Mouse (Mus musculus) inflammation-experienced regulatory T-cells, adult 6 months (primary cell): ENCODE data around the gene Supt4a. TPM values are rescaled to one million over a fixed set of nuclear protein-coding genes. Genes with fewer than 3 reads are reported as not detected.

Experiments
- ATAC-seq: one replicate; pipeline ENCODE4 v1.8.0; 2017
- polyA plus RNA-seq, 3 experiments: library from polyadenylated mRNA; unstranded; fragments of 100-300 nt; shearing (Covaris generic); gene quantifications; one replicate each; pipeline ENCODE4 v1.2.1; 2017

Gene Supt4a
- polyA plus RNA-seq, result 100 to 1,000 TPM; 357 to 377 (median 371) TPM

DNA sequence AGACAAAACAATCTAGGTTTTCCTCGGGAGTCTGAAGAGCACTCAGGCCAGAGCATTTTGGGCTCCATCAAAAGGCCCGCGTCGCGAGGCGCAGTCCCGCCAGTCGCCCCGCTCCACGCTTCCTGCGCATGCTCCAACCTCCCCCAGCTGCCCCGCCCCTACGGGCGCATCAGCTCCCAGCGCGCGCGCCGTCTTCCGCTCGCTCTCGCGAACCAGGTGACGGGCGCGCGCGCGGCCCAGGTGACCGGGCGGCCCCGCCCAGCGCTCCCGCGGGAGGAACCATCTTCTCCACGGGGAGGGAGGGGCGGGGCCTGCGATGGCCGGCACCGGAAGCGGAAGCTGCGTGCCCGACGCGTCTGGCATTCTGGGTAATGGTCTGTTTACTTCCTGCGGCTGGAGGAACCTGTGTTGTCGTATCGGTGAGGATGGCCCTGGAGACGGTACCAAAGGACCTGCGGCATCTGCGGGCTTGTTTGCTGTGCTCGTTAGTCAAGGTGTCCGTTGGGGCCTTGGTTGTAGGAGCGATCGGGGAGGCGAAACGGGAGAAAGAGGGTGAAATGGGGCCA lies at the start of gene Supt4a:
TSS of gene Supt4a (plus strand) at position 378 of the 566 bp plus-strand sequence.
- ATAC-seq, result peak; percentile 67

DNA sequence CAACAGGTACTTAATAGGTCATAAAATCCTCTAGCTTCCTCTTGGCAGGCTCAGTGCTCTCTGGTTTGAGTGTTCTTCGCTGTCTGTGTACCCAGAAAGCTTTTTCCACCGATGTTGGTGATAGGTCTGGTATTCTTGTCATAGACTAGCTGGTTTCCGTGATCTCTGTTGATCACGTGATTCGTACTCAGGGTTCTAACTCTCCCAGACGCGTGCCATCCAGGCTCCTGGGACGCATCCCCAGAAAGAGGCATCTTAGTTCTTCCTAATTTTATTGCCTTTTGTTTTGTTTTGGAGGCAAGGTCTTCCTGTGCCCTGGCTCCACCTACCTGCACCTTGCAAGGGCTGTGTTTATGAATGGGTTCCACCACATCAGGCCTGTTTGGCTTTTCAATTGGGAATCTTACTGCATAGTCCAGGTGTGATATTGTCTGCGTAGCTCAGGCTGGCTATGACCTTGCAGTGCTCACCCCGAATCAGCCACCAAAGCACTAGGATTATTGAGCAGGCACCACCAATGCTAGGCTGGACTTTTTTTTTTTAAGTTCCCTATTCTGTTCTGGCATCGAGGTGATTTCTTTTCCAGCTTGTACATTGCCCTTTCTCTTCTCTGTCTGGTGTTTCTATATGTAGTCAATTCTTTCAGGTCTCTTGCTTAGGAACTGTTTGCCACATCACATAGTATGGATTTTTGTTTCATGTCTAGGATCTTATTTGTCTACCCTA lies 48.7 kb upstream of the Supt4a start:
- ATAC-seq, result no peak

DNA sequence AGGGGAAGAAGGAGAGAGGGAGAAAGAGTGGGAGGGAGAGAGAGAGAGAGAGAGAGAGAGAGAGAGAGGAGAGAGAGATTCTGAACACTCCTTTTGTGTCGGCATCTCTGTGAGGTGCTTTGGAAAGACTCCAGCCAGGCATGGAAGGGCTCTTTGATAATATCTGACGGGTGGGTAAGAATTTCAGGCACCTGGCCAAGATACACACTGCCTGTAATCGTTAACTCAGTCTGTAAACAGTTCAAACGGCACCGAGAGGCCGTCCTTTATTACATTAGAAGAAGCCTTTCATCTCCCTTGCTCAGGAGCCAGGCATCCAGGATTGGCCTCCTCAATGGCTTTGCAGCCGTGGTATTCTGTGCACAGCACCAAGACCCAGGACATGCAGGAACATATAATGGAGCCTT lies 47.9 kb upstream of the Supt4a start:
- ATAC-seq, result no peak

DNA sequence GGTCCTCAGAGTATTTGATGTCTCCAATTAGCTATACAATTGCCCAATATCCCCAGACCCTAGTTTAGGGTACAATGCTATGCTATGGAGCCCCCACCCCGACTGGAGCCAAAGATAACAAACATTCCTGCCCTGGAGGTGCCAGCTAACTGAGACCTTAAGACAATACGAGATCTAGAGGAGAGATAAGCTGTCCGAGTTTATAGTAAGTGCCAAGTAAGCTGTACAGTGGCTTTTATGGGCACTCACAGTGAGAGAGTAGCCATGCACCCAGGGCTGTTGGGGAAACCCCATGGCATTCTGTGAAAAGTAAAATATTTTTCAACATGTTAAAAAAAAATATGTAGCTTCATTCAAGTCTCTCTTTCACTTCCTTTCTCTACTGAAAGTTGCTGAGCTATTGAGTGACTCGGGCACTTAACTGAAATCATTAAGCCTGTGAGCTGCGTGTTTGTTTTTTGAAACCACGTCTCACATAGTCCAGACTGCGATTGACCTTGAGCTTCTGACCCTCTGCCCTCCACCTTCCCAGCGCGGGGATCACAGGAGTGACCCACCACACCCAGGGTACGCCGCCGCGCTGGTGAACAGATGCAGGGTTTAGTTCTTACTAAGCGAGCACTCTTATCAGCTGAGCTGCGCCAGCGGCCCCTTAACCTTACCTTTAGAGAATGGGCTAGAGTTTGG lies 47.2 kb upstream of the Supt4a start:
- ATAC-seq, result peak; percentile 66

DNA sequence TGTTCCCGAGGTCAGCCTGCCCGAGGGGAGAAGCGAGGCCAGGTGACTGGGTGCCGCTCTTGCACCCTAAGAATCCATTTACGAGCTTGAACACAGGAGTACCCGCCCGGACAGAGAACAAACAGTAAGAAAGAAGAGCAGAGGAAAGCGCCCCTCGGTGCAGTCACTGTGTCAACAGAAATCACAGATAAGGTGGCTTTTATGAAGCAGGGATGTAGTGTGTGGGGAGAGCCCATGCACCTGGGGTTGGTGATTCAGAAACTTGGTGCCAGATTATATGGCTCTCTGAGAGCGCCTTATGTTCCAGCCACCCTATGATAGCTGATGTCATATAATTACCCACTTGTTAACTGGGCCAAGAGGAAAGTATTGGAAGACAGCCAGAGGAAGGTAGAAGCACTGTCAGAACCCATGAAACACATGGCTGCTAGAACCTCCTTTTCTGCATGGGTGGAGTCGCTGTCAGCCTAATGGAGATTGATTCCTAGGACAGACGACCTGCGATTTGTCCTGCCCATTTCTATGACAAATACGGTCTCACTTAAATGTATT lies 40.1 kb upstream of the Supt4a start:
- ATAC-seq, result no peak

DNA sequence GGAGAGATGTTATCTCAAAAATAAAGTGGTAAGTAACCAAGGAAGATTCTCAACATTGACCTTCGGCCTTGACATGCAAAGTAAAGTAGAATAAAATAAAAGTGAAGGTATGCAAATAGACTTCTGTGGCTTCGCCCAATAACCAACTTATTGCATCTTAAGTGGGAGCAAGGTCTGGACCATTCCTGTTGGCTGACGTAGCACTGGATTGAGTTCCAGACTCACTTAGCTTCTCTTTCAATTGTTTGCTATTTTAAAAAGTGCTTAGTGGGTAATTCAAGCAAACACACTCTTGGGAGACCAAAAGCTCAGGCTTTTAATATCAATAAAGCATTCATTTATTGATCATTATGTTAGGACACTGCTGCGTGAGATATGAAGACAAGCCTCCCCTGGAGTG lies 39.2 kb upstream of the Supt4a start:
- no peak for ATAC-seq

DNA sequence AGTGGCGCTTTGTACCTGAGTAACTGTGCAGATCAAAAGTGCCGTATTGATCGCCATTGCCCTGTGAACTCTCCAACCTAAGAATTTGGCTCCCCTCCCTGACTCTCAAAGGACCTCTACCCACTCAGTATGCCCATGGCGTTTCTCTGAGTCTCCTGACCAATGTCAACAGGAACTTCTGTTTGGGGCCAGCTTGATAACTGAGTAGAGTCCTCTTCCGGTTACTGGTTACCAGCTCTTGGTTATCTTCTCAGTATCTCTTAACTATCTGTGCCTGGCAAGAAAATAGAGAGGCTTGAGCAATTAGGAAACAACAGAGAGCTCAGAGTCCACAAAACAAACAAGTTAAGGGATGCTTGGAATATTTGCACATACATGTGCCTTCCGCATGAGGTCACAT lies 36.2 kb upstream of the Supt4a start:
- ATAC-seq, result no peak

DNA sequence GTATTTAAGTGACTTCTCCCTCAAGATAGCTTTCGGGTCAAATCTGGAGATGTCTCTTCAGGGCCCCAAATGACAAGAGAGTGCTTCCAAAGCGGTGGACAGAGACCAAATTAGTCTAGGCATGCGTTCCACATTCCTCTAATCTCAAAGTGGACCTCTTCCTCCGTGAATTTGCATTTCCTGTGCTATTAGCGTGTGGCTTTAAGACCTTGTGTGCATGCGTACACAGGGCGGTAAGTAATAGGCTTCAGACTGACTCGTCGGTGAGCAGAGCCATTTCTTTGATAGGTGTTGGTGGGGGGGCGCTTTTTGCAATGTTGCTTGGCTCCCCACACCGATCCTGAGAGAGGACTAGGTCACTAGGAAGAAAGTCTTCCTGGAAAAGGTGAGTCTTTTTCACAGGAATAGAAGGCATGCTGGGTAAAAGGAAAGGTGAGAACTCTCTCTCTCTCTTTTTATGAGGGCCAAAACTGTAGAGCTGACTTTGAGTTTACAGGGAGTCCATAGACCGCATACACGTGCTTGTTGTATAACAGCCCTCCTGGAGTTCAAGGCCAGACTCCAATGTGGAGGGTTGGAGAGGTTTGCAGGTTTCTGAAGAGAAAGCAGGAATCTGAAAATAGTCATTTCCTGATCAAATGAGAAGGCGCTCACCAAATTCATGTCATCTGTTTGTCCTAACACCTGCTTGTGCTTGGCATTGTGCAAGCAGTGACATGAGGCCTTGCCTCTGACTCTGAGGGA lies 35.3 kb upstream of the Supt4a start:
- peak; percentile 48 for ATAC-seq

DNA sequence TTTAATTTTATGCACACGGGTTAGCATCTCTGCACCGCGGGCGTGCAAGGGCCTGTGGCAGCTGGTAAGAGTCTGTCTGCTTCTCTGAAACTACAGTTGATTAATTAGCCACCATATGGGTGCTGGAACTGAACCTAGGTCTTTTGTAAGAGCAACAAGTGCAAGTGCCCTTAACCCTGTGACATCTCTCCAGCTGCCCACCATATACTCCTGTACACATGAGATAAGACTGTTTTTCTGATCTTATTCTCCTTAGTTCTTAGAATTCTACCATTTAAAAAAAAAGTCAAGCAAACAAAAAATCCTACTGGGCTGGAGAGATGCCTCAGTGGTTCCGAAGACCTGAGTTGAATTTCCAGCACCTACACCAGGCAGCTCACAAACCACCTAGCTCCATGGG lies 33.7 kb upstream of the Supt4a start:
- ATAC-seq, result no peak

DNA sequence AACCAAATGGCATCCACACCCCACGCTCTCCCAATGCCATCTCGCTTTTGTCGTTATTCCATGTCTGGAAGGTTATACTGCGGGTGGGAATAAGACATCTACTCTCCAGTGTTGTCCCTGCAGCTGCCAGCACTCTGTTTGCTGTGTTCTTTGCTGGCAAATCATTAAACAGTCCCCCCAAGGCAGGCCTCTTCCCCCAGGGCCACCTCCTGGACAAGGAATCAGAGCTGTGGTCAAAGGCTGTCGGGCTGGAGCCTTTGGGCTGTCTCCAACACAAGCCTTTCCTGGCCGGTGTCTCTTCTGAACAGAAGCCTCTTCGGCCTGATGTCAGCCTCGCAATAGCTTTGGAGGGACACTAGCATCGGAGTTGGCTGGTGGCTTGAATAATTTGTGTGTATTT lies 33.1 kb upstream of the Supt4a start:
- no peak for ATAC-seq

DNA sequence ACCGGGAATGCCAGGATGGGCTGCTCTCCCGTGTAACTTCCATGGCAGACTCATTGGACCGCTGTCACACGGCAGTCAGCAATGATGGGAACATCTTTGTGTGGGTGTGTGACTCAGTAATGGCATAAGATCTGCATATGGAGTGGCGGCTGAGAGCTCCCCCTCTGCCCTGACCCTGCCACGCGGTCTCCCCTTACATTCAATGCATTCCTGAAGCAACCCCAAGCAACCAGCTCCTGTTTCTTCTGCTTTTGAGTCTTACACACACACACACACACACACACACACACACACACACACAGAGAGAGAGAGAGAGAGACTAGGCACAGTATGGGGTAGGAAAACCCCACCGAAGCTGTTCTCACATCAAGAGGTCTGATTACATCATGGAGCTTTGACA lies 29.8 kb upstream of the Supt4a start:
- no peak for ATAC-seq

DNA sequence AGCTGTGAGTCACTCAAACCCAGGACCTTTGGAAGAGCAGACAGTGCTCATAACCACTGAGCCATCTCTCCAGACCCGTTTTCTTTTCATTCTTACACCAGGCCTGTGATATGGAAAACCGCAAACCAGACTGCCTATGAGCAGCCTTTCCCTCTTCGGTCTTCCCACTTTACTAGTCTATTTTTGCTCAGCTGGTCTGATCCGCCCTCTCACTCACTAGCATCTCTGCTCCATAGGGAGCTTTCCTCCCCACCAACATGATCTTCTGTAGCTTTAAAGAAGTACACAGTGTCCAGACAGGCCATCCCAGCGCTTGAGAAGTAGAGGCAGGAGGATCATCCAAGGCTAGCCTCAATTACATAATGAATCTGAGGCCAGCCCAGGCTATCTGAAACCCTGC lies 28.4 kb upstream of the Supt4a start:
- ATAC-seq, result no peak

DNA sequence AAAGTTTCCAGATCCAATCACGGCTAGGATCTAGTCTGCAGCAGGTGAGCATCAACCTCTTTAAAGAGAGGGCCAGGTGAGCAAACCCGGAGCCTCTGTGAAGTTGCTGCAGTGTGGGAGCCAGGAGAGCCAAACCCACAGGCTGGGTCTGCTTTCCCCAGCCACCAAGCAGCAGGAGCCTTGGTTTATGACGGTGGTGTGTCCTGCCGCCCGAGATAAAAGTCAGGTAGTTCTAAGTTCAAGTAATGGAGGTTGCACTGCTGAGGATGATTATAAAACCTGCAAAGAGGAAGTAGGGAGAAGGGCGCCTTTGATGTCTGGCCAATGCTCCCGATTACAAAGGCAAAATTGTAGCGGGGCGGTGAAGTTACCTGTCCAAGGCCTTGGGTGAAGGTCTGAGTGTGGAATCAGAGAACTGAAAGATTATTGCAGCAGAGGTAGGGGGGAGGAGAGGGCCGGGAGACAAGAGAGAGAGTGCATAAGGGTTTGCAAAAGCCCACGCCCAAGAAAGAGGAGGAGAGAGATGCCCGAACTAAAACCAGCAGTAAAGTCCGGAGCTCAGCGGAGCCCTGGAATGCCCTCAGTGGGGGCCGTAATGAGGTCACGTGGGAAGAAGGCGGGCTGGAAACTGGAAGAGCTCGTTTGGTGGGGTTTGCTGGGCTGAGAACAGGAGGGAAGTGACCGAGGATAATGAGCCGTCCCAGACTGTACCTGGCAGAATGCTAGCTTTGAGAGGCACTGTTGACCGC lies 27.7 kb upstream of the Supt4a start:
- ATAC-seq, result no peak

DNA sequence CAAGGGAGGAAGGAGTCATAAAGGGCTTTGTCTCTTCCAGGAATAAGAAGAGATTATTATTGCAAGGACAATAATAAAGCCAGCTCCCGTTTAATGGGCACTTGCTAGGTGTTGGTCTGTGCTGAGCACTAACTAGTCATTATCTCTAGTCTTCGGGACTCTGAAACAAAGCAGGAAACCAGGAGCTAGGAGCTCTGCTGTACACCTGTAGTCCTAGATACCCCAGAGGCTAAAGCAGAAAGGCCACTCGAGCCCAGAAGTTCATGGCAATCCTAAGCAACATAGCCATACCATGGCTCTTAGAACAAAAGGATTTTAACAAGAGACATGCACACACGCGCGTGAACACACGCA lies 27.1 kb upstream of the Supt4a start:
- ATAC-seq, result no peak

DNA sequence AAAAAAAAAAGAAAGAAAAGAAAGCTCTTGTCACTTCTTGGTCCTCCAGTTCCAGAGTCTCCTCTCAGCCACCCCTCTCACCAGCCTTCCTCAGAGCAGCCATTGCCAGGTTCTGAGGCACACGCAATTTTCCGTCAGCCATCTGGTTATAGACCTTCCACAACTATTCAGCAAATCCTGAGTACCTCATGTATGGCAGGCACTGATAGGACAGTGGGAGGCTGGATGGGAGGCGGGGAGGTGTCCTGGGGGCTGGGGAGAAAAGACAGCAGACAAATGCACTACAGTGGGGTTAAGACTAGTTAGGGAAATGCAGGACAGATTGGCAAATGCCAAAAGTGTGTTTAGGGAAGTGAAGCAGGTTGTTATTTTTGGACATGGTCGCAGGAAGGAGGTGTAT lies 25.2 kb upstream of the Supt4a start:
- no peak for ATAC-seq

DNA sequence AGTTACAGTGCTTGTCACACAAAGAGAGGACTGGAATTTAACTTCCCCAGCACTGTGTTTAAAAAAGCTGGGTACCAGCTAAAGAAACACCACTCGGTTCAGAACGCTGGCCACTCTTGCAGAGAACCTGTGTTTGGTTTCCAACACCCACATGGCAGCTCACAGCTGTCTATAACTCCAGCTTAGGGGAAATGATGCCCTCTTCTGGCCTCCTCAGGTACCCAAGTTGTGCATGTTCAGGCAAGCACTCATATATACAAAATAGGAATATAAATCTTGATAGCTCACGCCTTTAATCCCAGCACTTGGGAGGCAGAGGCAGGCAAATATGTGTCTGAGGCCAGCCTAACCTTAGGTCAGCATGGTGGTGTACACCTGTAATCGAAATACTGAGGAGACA lies 21.4 kb upstream of the Supt4a start:
- ATAC-seq, result no peak

DNA sequence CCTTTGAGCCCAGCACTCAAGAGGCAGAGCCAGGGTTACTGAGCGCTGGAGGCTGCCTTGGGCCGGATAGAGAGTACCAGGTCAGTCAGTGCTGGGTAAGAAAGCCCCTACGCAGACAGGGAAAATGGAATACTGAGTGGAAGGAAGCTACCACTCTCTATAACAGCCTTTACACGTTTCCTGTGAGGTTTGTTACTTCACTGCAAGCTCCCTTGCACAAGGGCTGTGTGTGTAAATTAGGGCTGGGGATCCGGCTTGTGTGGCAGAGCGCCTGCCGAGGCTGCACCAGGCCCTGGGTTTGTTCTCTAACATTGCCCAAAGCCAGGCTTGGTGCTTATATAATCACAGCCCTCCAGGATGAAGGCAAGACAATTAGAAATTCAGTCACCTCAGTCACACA lies 17.8 kb upstream of the Supt4a start:
- ATAC-seq, result no peak

DNA sequence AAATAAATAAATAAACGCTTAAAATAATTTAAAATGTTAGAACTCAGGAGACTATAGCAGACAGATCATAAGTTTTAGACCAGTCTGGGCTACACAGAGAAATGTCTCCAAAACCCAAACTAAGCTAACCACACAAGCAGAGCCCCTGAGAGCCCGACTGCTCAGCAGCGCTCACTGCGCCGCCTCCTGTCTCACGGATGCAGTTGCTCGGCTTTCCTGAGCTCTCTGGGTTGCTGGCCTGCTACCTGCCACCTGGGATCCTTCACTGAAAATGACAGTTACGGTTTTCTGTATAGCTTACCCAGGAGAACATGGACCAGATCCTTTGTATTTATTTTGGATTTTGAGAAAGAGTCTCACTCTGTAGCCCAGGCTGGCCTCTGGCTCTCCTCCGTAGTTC lies 17.0 kb upstream of the Supt4a start:
- ATAC-seq, result peak; percentile 73

DNA sequence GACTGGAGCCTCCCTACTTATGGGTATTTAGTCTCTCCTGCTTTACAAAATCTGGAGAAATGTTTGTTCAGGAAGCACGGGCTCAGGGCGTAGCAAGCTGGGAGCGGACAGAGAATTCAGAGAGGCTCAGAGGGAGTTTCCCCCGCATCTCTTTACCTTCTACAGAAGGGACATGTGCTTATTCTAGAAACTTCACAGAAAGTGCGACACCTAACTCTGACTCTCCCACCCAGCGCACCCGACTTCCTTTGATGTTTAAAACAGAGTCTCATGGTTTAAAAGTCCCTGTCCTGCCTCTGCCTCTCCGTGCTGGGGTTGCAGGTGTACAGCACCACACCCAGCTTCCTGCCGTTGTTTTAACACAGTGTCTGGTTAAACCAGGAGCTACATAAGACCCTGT lies 16.5 kb upstream of the Supt4a start:
- peak; percentile 90 for ATAC-seq

DNA sequence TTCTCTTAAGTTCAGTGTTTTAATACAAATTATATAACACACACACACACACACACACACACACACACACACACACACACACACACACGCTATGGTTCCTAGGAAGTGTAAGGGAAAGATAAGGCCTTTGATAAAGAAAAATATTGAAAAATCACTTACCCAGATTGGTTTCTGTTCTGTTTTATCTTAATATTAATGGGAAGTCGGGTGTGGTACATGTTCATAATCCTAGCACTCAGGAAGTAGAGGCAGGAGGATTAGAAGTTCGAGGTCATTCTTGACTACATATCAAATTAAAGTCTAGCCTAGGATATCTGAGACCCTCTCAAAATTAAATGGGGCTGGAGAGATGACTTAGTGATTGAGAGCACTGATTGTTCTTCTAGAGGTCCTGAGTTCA lies 15.2 kb upstream of the Supt4a start:
- no peak for ATAC-seq

DNA sequence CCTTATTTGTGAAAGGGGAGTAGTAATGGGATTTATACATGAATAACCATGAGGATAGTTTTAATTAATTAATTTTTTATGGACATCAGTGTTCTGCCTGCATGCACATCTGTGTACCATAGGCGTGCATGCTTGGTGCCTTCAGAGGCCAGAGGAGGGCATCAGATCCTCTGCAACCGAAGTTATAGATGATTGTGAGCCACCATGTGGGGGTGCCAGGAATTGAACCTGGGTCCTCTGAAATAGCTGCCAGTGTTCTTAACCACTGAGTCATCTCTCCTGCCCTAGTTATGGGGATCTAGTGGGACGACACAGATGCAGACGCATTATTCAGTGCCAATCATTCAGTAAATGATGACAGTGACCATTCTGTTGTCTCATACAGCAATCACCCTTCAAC lies 14.5 kb upstream of the Supt4a start:
- ATAC-seq, result no peak

DNA sequence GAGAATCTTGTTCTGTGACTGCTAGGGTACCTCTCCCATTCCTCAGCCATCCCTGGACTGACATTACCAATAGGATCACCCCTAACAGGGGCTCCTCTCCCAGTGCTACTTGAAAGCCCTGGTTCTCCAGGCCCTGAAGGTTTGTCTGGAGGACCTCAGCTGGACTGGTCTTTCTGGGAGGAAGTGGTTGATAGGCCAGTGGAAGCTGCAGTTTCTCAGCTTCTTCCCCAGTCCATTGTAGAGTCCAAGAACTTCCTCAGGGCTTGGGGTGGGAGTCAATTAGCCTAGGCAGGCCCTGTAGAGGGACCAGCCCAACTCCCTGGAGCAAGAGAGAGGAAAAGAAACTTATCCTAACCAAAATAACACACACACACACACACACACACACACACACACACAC lies 11.8 kb upstream of the Supt4a start:
- ATAC-seq, result no peak
